Mouse (Mus musculus) adrenal gland, postnatal 4 days (tissue): Measurements from ENCODE around the gene Pycr1. TPM values are rescaled to one million over a fixed set of nuclear protein-coding genes. Genes with fewer than 3 reads are reported as not detected.

Source experiments
- DNase-seq, 2 experiments: peaks; one replicate each; pipeline ENCODE4 v3.0.0; 2021 to 2022; ENCODE audit warnings: low spot score in 2 of 2, mixed read lengths in 2 of 2
- total RNA-seq, 2 experiments: library from RNA; stranded (reverse); gene quantifications; 2 replicates each; pipeline ENCODE4 v1.2.3; 2021

Pycr1 gene
- total RNA-seq, 2 experiments from 2014 or later = 5.4 to 8.6 TPM

DNA sequence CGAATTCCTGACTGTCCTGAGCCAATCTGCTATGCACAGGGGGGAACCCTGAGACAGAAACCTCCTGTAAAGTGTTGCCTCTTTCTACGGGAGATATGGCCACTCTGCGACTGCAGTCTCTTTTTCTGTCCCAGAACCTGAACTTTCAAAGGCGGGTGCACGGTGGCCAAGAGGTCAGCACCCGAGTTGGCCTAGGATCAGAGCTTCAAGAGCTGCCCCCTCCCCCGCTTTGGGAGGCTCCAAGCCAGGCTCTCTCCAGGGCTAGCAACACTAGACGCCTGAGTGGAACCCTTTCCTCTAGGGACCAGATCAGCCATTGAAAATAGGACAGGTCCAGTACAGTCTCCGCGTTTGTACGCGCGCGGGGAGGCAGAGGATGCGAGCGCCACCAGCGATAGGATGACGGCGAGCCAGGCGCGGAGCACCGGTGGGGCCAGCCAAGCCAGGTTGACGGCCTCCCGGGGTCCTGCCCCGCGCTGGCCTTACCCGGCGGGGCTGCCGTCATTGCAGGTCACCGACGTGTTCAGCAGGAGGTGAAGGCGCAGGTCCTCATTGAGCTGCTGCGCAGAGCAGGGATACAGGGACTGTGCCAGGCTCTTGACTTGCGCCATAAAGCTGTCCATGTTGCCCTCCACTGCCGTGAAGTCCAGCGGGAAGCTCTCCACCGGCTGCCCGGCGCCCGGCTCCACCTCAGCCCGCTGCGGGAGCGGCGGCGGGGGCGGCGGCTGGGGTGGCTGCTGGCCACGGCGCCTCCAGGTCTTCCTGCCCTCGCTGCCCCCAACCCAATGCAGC, 16.1 kb upstream of the Pycr1 start:
- no peak for DNase-seq

DNA sequence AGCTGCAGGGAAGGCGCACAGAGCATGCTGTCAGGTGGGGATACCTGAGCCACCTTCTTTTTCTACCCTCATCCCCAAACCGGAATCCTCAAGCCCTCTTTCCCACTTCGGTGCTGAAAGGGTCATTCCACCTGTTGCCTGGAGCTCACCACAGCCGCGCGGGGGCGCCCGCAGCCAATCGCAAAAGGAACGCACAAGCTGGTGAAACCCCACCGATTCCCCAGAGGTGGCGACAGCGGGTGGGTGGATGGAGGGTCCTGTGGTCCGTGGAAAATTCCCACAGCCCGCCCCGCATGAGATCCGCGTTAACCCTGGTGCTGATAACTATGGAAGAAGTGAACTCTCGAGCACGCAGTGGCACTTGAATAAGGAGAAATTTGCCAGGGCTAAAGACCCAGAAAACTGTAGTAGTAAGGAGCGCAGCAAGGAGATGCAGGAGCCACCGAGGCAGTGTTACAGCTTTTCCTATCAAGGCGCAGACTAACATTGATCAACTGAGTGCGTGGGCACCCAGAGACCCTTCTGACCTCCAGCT, 15.4 kb upstream of the Pycr1 start:
- peak; percentile 58 to 83 for DNase-seq

DNA sequence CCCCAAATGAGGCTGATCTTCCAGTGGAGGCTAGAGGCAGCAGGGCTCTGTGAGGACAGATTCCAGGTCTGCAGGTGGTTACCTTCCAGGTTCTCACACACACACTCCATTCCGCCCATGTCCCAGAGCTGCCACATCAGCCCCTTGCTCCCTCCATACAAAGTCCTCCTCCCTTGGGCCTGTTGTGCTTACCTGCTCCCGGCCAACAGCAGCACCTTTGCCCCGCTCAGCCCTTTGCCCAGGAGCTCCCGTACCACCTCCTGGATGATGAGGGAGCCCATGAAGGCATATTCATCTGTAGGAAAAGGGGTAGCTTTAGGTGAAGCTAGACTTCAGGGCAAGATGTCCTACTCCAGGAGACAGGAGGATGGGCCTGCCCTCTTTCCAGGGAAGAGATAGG, 13.7 kb upstream of the Pycr1 start:
- DNase-seq = no peak

DNA sequence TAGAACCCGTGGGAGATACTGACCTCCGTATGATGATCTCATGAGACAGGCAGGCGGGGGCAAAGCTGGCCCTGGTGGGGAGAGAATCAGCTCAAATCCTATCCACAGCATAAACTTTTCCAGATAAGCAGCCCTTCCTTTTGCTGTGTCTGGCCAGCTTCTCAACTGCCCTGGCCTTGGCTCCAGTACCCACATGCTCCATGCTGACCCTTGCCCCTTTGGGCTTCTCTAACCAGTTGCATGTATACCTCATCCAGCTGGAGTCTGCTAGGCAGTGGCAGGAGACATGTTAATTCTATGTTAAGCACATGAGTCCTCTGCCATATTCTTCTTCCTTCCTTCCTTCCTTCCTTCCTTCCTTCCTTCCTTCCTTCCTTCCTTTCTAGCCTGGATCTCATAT, 11.2 kb upstream of the Pycr1 start:
- no peak for DNase-seq

DNA sequence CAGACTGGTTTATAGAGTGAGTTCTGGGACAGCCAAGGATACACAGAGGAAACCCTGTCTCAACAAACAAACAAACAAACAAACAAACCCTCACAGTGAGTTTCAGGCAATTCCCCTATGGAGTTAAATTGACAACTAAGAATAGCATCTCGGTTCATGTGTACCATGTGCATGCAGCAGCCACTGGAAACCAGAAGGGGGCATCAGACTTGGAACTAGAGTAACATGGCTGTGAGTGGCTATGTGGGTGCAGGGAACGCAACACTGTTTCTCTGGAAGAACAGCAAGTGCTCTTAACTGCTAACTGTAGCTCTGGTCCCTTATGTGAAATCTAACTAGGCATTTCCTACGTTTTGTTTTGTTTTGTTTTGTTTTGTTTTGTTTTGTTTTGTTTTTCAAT, 8.3 kb upstream of the Pycr1 start:
- no peak for DNase-seq

DNA sequence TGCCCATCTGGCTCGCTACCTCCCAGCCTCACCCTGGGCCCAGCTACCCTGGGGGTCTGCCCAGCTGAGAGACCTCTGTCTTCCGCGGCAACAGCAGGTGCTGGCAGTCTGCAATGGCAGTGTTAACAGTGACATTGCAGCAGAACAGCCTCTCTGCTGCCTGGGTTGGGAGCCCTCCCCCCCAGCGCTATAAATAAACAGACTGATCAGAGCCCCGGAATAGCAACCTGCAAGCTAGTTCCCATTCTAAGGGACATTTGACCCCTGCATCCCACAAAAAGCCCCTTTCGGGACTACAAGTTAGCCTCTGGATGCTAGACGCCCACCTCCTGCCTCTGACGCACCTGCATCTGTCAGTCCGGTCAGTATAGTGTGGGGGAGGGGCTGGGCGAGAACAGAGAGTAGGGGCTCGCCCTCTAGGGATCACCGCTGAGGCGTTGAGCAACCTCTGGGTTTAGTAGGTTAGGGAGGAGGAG, 4.5 kb upstream of the Pycr1 start, which contains the start of gene Myadml2:
Myadml2 (minus strand) TSS at position 158 of the 476 bp plus-strand sequence.
- DNase-seq = no peak

DNA sequence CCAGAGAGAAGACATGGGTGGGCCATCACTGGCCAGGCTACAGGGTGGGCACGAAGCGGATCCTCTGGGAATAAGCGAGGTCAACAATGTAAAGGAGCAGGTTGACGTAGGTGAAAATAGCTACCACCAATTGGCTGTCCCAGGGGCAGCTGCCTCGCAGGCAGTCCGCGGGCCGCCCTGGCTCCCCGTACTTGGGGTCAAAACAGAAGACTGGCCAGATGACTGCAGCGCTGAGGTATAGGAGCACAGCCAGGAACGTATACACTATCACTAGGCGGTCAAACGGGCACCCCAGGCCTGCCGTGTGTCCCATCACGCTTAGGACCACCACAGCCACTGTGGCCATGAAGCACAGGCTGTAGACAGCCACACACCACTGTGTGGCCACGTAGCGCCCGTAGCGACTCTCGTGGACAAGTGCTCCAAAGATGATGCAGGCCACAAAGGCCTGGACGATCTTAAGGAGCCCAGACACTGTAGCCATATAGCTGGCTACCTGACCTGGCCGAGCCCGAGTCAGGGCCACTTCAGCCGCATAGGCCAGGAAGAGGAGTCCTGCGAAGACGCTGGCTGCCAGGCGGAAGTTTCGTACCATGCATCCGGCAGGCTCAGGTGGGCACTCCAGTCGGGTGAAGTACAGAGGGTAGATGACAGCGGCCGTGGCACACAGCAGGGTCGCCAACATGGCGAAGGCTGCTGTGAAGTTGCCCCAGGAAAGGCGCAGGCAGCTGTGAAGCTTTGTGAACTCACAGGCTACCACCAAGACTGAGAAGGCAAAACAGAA, 3.7 kb upstream of the Pycr1 start:
- no peak for DNase-seq

DNA sequence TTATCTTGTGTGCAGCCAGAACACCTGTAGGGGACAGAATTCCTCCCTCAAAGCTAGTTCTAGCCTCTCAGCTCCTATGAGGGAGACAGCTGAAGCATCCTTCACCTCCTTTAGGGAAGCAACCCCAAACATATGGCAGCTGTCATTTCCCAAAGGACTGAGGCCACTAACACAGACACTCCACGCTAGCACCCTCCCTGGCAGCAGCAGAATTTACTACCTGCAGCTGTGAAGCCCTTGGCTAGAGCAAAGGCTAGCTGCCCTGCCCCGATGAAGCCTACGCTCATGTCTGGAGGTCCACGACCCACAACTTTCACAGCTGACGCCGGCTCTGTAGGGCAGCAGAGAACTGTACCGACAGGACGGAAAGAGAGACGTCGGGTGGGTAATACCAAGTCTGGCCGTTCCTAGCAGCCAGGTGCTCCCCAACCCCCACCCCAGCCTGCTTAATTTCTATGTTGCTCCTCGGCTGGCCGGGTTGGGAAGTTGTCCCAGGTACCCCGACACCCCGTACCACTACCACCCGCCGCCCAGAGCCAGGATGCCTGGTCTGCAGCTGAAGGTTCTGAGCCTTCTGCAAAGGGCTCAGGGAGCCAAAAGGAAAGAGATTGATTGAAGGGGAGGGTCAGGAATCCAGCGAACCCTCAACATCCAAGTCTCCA, 499 bp downstream of the Pycr1 start:
- no peak for DNase-seq

DNA sequence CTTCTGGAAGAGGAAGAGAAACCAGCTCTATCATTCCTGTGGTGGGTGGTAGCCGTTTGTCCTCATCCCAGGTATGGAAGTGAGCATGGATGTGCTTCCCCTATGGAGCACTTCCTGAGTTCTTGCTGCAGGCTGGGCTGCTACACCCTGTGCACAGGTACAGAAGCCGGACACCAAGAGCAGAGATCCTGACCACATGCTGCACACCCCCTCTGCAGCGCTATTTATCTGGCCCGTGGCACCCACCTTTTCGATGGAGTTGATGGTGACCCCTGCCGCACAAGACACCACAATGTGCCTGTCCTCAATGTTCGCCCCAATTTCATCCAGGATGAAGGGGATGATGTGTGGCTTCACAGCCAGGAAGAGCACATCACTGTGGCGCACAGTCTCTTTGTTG, 1.7 kb downstream of the Pycr1 start:
- DNase-seq = no peak

DNA sequence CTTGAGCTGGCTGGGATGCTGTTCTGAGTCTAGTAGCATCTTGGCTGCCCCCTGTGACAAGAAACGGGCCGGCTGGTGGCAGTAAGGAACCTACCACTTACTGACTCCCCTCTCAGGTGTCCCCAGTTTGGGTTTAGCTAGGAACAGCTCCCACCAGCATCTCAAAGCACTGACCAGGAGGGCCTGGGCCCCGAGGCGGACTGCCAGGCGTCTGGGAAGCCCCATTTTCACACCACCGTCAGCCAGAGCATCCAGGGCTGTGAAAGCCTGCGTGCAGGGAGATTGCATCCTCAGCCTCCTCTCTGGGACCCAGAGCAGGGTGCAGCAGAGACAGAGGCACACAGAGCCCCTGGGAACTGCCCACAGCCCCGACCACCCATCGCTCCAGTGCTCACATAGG, 2.3 kb downstream of the Pycr1 start:
- no peak for DNase-seq

DNA sequence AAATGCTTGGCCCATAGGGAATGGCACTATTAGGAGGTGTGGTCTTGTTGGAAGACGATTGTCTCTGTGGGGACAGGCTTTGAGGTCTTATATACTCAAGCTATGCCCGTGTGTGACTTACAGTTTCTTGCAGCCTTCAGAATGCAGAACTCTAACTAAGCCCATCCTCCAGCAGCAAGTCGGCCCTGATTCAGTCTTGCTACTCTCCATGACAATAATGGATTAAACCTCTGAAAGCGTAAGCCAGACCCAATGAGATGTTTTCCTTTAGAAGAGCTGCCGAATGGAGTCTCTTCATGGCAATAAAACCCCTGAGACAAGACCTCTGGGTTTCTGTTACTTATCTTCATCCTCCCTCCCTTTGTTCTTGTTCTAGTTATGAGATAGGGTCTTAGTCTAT, 8.8 kb downstream of the Pycr1 start:
- no peak for DNase-seq

DNA sequence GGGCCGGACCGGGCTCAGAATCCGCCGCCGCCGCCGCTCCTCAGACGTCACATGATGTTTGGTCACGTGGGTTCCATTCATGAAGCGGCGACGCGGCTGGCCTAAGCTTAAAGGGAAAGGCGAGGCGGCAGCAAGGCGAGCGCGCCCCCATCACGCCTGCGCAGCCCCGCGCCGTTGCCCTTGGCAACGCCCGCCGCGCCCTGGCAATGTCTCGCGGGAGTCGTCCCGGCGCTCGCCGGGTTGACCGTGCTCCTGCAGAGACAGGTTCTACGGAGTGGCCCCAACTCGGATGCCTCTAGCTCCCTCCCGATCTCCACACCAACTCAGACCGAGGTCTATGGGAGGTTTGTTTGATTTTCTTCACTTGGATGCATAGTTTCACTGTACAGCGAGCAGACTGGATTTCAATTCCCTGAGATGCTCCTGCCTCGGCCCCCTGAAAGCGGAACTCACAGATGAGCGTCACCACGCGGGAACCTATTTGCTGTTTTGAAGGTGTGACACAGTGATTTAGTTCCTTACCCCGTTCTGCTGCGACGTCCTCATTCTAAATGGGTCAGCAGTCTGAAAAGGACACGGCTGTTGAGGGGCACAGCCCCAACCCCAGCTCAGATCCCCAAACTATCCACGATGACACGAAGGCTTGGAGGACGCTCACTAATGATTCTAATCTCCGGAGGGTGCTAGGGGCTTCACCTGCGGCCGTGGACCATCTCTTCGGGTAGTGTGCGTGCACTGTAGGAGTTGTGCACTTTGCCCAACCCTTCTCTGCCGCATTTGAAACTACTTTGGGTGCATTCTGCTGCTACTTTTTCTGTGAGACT, 9.8 kb downstream of the Pycr1 start, which contains the start of gene Mafg:
Mafg (minus strand) TSS at position 81 of the 824 bp plus-strand sequence.
- peak; percentile 84 to 88 for DNase-seq

DNA sequence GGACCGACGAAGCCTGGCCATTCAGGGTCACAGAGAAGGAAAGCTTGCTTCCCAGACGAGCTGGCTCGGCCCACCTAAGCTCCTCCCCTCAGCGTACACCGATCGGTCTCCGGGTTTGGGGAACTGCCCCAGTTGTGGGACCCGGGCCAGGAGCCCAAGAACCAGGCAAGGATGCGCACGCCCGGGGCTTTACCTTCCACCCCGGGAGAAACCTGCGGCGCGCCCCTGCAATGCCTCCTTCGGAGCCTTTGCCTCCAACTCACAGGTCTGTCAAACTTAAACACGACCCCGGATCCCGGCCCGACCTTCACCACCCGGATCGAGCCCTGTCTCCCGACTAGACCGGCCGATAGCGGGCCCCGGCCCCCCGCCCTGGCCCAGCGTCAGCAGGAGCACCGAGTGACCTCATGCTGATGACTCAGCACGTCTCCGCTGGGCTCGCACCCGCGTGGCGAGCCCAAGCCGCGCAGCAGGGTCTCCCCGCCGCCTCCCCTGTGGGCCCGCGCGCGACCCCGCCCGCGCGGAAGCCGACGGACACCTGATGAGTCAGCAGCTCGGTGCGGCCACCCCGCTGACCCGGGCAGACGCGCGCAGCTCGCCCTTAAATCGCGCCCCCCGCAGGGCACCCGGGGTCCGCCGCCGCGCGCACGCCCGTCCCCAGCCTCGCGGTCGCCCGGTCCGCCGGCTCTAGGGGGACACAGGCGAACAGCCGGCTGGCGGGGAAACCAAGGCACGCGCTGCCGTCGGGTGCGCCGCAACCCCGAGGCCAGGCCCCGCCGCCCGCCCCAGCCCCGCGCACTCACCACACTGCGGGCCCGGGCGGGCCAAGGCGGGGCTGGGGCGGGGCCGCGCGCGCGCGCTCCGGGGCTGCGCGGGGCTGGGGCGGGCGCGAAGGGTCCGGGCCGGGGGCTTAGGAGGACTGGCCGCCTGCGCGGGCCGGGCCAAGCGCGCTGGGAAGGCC, 10.7 kb downstream of the Pycr1 start:
- DNase-seq = peak in 1 of 2 experiments; percentile 59

DNA sequence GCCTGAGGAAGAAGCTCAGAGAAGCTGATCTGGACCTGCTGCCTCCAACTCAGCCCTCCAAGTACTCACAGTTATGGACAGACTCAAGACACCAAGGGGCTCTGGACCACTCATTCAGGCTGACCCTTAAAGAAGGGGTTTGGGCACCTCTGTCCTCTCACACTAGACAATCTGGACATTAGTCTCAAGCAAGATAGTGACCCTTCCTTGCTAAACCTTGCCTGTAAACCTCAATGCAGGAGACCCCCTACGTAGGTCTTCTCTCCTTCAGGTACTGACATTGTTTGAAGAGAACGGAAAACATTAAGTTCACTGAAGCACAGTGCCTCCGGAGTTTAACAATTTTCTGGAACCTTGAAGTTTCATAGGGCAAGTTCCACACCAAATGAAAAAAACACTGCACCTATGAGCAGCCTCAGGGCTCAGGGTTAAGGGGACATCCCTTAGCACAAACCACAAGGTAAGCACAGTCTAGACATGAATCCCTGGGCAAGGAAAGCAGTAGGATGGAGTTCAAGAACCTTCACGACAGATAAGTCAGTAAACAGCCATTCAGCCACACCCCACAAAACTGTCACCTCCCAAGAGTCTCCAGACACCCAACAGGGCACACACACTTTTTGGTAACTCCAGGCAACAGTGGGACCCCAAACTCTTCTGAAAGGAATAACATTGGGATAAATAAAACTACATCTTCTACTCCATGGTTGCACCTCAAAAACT, 11.7 kb downstream of the Pycr1 start:
- DNase-seq = no peak

DNA sequence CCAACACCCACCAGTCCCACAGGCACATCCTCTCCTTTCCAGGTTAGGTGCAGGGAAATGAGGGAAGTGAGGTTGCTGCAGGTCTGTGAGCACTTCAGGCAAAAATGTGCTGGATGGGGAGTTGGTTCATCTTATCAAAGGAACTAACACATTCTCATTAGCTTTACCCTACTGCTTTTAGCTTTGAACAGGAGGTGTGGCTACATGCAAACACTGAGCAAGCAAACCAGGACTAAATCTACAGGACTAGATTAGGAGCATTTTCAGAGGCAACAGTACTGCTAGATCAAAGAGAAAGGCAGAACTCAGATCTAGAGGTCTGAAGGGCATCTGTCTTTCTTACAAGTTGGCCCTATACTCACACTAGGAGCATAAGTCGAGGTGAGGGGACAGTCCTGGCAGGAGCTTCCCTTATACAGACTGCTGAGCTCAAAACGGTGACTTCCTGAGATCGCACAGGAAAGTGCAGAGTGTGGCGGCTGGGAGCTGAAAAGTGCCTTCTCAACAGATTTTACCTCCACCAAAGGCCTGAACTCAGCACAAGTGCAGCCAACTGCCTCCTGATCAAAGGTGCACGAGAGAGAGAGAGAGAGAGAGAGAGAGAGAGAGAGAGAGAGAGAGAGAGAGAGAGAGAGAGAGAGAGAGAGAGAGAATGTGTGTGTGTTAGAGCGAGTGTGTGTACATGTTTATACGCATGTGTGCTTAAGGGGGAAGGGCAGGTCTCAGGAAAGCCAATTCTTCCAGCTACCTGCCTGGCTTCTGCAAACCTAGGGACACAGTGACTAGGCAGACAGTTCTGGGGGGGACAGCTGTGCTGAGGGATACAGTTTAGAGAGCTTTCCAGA, 12.5 kb downstream of the Pycr1 start:
- DNase-seq = no peak

DNA sequence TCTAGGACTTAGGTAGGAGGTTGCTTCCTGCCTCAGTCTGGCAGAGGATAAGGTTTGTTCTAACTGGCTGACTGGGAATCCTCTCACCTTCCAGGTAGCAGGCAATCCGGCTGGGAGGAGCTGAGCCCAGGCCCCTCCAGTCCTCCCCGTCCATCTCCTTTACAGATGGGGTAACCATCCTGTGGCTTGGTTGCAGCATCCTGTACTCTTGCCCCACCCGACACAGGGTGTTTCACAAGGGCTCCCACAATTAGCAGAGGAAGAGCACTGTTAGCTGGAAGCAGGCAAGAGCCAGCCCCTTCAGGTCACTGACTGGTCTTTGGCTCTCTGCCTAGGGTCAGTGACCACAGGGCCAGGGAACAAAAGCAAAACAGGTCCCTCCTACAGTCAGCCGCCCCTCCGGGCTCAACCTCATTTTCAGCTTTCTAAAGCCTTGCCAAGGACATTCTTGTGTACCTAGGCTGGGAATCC, 13.1 kb downstream of the Pycr1 start:
- DNase-seq = no peak

DNA sequence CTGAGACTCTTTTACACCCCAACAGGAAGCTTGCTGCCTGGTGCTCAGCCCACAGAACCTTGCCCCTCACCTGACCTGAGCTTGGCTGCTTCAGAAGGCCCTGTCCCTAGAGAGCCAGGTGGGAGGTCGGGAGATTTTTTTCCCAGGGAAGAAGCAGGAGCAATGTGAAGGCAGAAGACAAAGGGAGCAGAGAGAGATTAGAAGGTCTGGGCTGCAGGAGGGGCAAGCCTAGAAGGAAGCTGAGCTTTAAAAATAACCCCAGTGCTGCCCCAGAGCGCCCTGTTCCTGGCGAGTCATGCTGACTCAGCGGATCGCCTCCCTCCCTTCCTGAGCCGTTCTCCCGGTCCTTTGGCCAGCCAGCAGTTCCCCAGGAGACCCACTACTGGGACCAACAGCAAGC, 13.7 kb downstream of the Pycr1 start:
- DNase-seq = no peak

DNA sequence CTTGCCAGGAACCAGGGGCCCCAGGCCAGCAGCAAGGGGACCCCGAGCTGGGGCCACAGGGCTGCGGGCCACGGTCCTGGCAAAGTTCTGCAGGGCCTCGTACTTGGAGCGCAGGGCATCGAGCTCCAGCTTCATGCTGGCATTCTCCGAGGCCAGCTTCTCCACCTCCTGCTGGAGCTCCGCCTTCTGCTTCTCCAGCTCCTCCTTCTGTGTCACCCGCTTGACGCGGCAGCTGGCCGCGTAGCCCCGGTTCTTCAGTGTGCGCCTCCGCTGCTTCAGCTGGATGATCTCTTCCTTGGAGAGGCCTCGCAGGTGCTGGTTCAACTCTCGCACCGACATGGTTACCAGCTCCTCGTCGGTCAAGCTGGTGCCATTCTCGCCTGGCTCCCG, 14.2 kb downstream of the Pycr1 start:
- no peak for DNase-seq
